Mouse (Mus musculus) cerebellum, adult 2 months (tissue): Measurements from ENCODE around the gene Ehmt2.

ENCODE experiments used
- CTCF ChIP-seq: fragments of 200-500 bp; IDR thresholded peaks from 2 replicates; pipeline ENCODE4 v1.5.1; 2011; ENCODE audit warnings: low read depth, mild to moderate bottlenecking, control low read depth, low read length, moderate library complexity, borderline replicate concordance; ENCODE audit not compliant: insufficient read depth
- POLR2A ChIP-seq: fragments of 200-500 bp; IDR thresholded peaks from 2 replicates; pipeline ENCODE4 v1.6.1; 2011; ENCODE audit warnings: low read length, control low read depth, borderline replicate concordance; ENCODE audit not compliant: insufficient read depth

GRCm38 (mm10) chr17:34915410-34915831 is 17.2 kb downstream of the Ehmt2 start:
- TF ChIP-seq CTCF: peak; percentile 4; the same call in 1 of the 2 replicates
- no peak for TF ChIP-seq POLR2A
